Mouse (Mus musculus) bone marrow, adult 2 months (tissue): Measurements from ENCODE around the gene Zfp874b. TPM values are rescaled to one million over a fixed set of nuclear protein-coding genes. Genes with fewer than 3 reads are reported as not detected.
A peak's percentile ranks its signal among the peaks of the same experiment; 100 is the strongest.

Source experiments
- H3K27ac ChIP-seq: fragments of 200-500 bp; 2 replicates; pipeline ENCODE4 v1.5.1; 2012; ENCODE audit warnings: low read depth, mild to moderate bottlenecking, control low read depth, inconsistent platforms, low read length; ENCODE audit not compliant: control insufficient read depth, poor library complexity, insufficient read depth
- H3K4me1 ChIP-seq: fragments of 200-500 bp; 2 replicates; pipeline ENCODE4 v1.6.1; 2011; ENCODE audit warnings: low read length; ENCODE audit not compliant: control insufficient read depth, insufficient read depth
- H3K4me3 ChIP-seq: fragments of 200-500 bp; replicated peaks from 2 replicates; pipeline ENCODE3; 2011; ENCODE audit warnings: mild to moderate bottlenecking, low read depth, low read length, control low read depth; ENCODE audit not compliant: control insufficient read depth
- CTCF ChIP-seq: fragments of 200-500 bp; IDR thresholded peaks from 2 replicates; pipeline ENCODE4 v1.5.1; 2011; ENCODE audit warnings: low read length, control low read depth; ENCODE audit not compliant: control insufficient read depth, insufficient read depth
- POLR2A ChIP-seq: fragments of 200-500 bp; IDR thresholded peaks from 2 replicates; pipeline ENCODE4 v1.6.1; 2011; ENCODE audit warnings: low read depth, mild to moderate bottlenecking, control low read depth, low read length, borderline replicate concordance; ENCODE audit not compliant: control insufficient read depth
- WGBS: fragments of 180-500 bp; shearing (Covaris S2); methylation state at CpG from one replicate; pipeline ENCODE4 v1.1.7; 2018; 5-methylcytosine and 5-hydroxymethylcytosine counted together
- polyA plus RNA-seq: library from polyadenylated mRNA; stranded (reverse); fragments of >200 nt; gene quantifications from 2 replicates; pipeline ENCODE4 v1.2.4, GENCODE M21; 2011; ENCODE audit warnings: low replicate concordance; ENCODE audit not compliant: missing spikeins, insufficient read depth, insufficient read length

Gene Zfp874b
- 4.4 and 5.8 TPM in 2 replicates for polyA plus RNA-seq

- under 1% methylated on average over 20 of the region's 20 CpGs for WGBS
- peak within 1 kb of the TSS; percentile 89 for H3K4me3 ChIP-seq
These were observed at the start of gene Zfp874b for GRCm38 (mm10) chr13:67483625-67484423. Gene Zfp874b, minus strand, starts transcription at chr13:67484258.

DNA sequence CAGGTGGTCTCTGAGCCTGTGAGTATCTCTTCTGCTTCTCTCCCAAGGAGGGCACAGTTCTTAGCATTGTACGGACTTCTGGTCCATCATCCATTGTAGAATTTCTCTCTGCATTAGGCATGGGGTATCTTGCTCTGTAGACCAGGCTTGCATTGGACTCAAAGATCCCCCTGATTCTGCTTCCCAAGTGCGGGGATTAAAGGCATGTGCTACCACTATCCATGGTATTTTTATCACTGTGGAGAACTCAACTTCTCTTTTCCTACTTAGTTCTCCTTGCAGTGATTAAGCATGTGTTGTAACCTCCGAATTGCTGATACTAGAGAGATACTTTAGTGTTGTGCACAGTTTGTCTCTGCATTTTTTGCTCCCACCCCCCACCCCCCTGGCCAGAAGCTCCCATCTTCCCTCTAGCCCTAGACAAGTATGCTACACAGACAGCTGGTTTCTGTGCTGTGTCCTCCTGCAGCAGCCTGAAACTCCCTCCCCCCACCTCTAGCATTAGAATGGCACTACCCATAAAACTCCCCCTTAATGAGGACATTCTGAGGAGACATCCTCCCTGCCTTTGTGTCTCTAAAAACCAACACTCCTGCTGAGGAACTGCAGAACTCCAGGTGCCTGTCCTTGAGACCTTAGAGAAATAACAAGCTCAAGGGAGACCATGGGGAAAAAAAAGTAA is 43.1 kb upstream of the Zfp874b start:
- Histone ChIP-seq H3K4me1 (peaks cover 3% of the 10 kb centered on the region), H3K4me3 (no peak overlapping the region), H3K27ac (no peak overlapping the region)
- 49% methylated on average over 3 of the region's 3 CpGs for WGBS
- TF ChIP-seq CTCF (no peak), POLR2A (no peak)

More at GRCm38 (mm10) chr13:67483625-67484423, at the start of gene Zfp874b:
- no peaks in the 10 kb centered on the region; the same call in 1 of the 2 replicates for H3K4me1 ChIP-seq
- H3K27ac ChIP-seq = peak within 1 kb of the TSS; percentile 66
- TF ChIP-seq CTCF (no peak), POLR2A (no peak)

- TF ChIP-seq POLR2A (peak; percentile 77; the same call in 1 of the 2 replicates), CTCF (no peak)
- under 1% methylated on average over 27 of the region's 27 CpGs for WGBS
- peak within 1 kb of the TSS; percentile 86 for H3K4me3 ChIP-seq
- peaks cover 3% of the 10 kb centered on the region for H3K4me1 ChIP-seq
- H3K27ac ChIP-seq = peak within 1 kb of the TSS; percentile 25
These were observed 41.8 kb upstream of the Zfp874b start, which contains the start of the genes Gm26965 and Zfp87 for GRCm38 (mm10) chr13:67525753-67526410. Gene Gm26965, minus strand, starts transcription at chr13:67526151. Gene Zfp87, minus strand, starts transcription at chr13:67526177.

- no peak overlapping the region for H3K27ac ChIP-seq
- TF ChIP-seq CTCF (no peak), POLR2A (no peak)
- 83% methylated on average over 1 of the region's 1 CpGs for WGBS
- no peaks in the 10 kb centered on the region; the same call in 1 of the 2 replicates for H3K4me1 ChIP-seq
- no peak overlapping the region for H3K4me3 ChIP-seq
These were observed 16.9 kb upstream of the Zfp874b start for GRCm38 (mm10) chr13:67500908-67501307.

GRCm38 (mm10) chr13:67500084-67500719 is 16.1 kb upstream of the Zfp874b start, which contains the start of gene Zfp58:
Gene Zfp58, minus strand, starts transcription at chr13:67500555.
- under 1% methylated on average over 22 of the region's 22 CpGs for WGBS
- Histone ChIP-seq H3K4me1 (no peaks in the 10 kb centered on the region; the same call in 1 of the 2 replicates), H3K4me3 (peak within 1 kb of the TSS; percentile 76), H3K27ac (no peak within 1 kb of the TSS)
- TF ChIP-seq POLR2A (peak; percentile 52; the same call in 1 of the 2 replicates), CTCF (no peak)

DNA sequence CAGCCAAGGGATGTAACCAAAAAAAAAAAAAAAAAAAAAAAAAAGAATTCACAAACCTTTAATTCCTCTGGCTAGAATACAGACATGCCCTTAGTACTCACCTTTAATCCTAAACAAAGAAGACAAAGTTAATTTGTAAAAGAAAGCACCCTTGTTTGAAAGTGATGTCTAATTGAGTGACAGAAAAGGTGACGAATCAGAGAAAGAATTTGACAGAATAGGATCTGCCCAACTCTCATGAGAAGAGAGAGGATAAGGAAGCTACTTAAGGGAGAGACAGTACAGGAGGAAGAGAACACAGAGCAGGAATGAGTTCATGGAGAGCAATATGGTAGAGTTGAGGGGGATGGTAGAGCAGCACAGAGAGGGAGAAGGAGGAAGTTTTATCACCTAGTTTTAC is 11.6 kb upstream of the Zfp874b start:
- TF ChIP-seq POLR2A (no peak), CTCF (no peak)
- H3K4me3 ChIP-seq = no peak overlapping the region
- 84% methylated on average over 1 of the region's 1 CpGs for WGBS
- no peaks in the 10 kb centered on the region; the same call in 1 of the 2 replicates for H3K4me1 ChIP-seq
- no peak overlapping the region for H3K27ac ChIP-seq

DNA sequence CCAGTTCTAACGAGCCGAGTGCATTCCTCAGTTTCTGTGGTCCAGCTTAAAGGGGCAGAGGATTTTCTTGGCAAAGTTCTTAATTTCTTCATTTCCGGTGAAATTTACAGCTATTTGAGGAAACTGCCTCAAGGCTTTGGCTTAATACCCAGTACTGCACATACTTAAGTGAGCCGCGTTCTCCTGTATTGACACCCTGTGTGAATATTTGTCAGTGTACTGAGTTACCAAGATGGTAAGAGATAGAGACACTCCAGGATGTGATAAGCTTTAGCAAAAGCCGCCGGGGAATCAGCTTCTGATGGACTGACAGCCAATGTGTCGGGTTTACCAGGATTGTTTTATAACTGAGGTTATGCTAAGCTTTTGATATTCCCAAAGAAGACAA is 360 bp upstream of the Zfp874b start:
- H3K4me1 ChIP-seq = no peaks in the 10 kb centered on the region; the same call in 1 of the 2 replicates
- peak overlapping the region; percentile 89 for H3K4me3 ChIP-seq
- H3K27ac ChIP-seq = no peak overlapping the region
- WGBS = 32% methylated on average over 8 of the region's 8 CpGs
- TF ChIP-seq CTCF (no peak), POLR2A (no peak)
